Mouse (Mus musculus): ENCODE measurements around the gene Tgfa.

Tgfa gene

GRCm38 (mm10) chr6:86296126-86296525, 101.1 kb downstream of the Tgfa start:
- no peak for DNase-seq (ENCODE audit: low read depth)

GRCm38 (mm10) chr6:86296938-86297337, 101.9 kb downstream of the Tgfa start:
- no peak for DNase-seq (ENCODE audit: low read depth)

- no peak for DNase-seq (ENCODE audit: low read depth)
Measured at GRCm38 (mm10) chr6:86298961-86299360, 103.9 kb downstream of the Tgfa start.

- no peak for DNase-seq (ENCODE audit: low read depth)
Measured at GRCm38 (mm10) chr6:86299381-86299780, 104.4 kb downstream of the Tgfa start.

GRCm38 (mm10) chr6:86305680-86306079, 110.7 kb downstream of the Tgfa start:
- DNase-seq (ENCODE audit: low read depth), result no peak

GRCm38 (mm10) chr6:86314011-86314410, 119.0 kb downstream of the Tgfa start:
- DNase-seq (ENCODE audit: low read depth), result no peak

GRCm38 (mm10) chr6:86317066-86317465, 122.0 kb downstream of the Tgfa start:
- peak; percentile 45 for DNase-seq (ENCODE audit: low read depth)

GRCm38 (mm10) chr6:86318855-86319254, 123.8 kb downstream of the Tgfa start:
- DNase-seq (ENCODE audit: low read depth), result peak; percentile 90

GRCm38 (mm10) chr6:86322031-86322563, 127.1 kb downstream of the Tgfa start:
- no peak for DNase-seq (ENCODE audit: low read depth)

GRCm38 (mm10) chr6:86322991-86323390, 128.0 kb downstream of the Tgfa start:
- DNase-seq (ENCODE audit: low read depth), result no peak

- DNase-seq (ENCODE audit: low read depth), result peak; percentile 52
Measured at GRCm38 (mm10) chr6:86324400-86324799, 129.4 kb downstream of the Tgfa start.

Data from fibroblast of lung, adult 2 months (primary cell).